Mouse (Mus musculus): Measurements from ENCODE around the gene Pf4.

- TF ChIP-seq POLR2A (IDR thresholded peaks at IDR 0.05; ENCODE audit: borderline replicate concordance, insufficient read depth, low read length): no peak
- TF ChIP-seq CTCF (IDR thresholded peaks at IDR 0.05; ENCODE audit: borderline replicate concordance, insufficient read depth, low read depth, low read length): no peak
Observed at GRCm38 (mm10) chr5:90768218-90768617, 4.0 kb upstream of the Pf4 start, which contains the start of gene Ppbp.

Measured in cerebellum, adult 2 months (tissue).